Mouse (Mus musculus) embryonic facial prominence, embryonic 15.5 days (tissue): ENCODE results near the gene Tsku. TPM values are rescaled to one million over a fixed set of nuclear protein-coding genes. Genes with fewer than 3 reads are reported as not detected.

Experiments
- ATAC-seq: fragments of 200-750 bp; cut with Nextera tagmentation; 2 replicates; pipeline ENCODE4 v1.8.0; 2017; ENCODE audit warnings: low read depth, moderate TSS enrichment; ENCODE audit not compliant: insufficient number of reproducible peaks, low FRiP score, low TSS enrichment
- H3K27ac ChIP-seq: fragments of 300-500 bp; sonication (generic); replicated peaks from 2 replicates; pipeline ENCODE4 v1.5.1; 2015; ENCODE audit warnings: mild to moderate bottlenecking, inconsistent platforms
- H3K27me3 ChIP-seq: fragments of 300-500 bp; sonication (generic); 2 replicates; pipeline ENCODE4 v1.6.1; 2015; ENCODE audit warnings: inconsistent platforms
- H3K36me3 ChIP-seq: fragments of 300-500 bp; sonication (generic); 2 replicates; pipeline ENCODE4 v1.6.1; 2015; ENCODE audit warnings: mild to moderate bottlenecking, inconsistent platforms
- H3K4me1 ChIP-seq: fragments of 300-500 bp; sonication (generic); 2 replicates; pipeline ENCODE4 v1.6.1; 2015; ENCODE audit warnings: inconsistent platforms
- H3K4me2 ChIP-seq: fragments of 300-500 bp; sonication (generic); replicated peaks from 2 replicates; pipeline ENCODE4 v1.6.1; 2015; ENCODE audit warnings: mild to moderate bottlenecking, inconsistent platforms
- H3K4me3 ChIP-seq: fragments of 300-500 bp; sonication (generic); replicated peaks from 2 replicates; pipeline ENCODE4 v1.5.1; 2015; ENCODE audit warnings: mild to moderate bottlenecking, inconsistent platforms
- H3K9ac ChIP-seq: fragments of 300-500 bp; sonication (generic); 2 replicates; pipeline ENCODE4 v1.6.1; 2015; ENCODE audit warnings: inconsistent platforms
- H3K9me3 ChIP-seq: fragments of 300-500 bp; sonication (generic); replicated peaks from 2 replicates; pipeline ENCODE4 v1.6.1; 2016; ENCODE audit warnings: inconsistent platforms
- WGBS: fragments of 180-500 bp; shearing (Covaris S2); methylation state at CpG from one replicate; pipeline ENCODE4 v1.1.7; 2015; 5-methylcytosine and 5-hydroxymethylcytosine counted together
- polyA plus RNA-seq: library from polyadenylated mRNA; unstranded; fragments of >200 nt; fragmentation: Nextera tagmentation; extraction: Ambion mirVana; gene quantifications from 2 replicates; pipeline ENCODE4 v1.2.1, GENCODE M21; 2015

Tsku gene
- polyA plus RNA-seq: 17.0 and 20.7 TPM in 2 replicates

GRCm38 (mm10) chr7:98361063-98361652, at the start of gene Tsku:
Gene Tsku, minus strand, starts transcription at chr7:98361328.
- Histone ChIP-seq H3K4me1 (peaks cover 49% of the 10 kb centered on the region), H3K27me3 (no peaks in the 10 kb centered on the region), H3K4me2 (peak within 1 kb of the TSS; percentile 89), H3K36me3 (no peaks in the 10 kb centered on the region), H3K9ac (peak within 1 kb of the TSS; percentile 62), H3K27ac (peak within 1 kb of the TSS; percentile 93), H3K4me3 (peak within 1 kb of the TSS; percentile 82), H3K9me3 (no peaks in the 10 kb centered on the region)
- WGBS: under 1% methylated on average over 52 of the region's 52 CpGs
- ATAC-seq: peak; percentile 90

GRCm38 (mm10) chr7:98407615-98408014, 46.5 kb upstream of the Tsku start:
- H3K27ac ChIP-seq: no peak overlapping the region
- no peak for ATAC-seq
- H3K4me1 ChIP-seq: 0 out of 2 replicates have a peak, but pooled peaks cover 5% of the 10 kb centered on the region
- WGBS: 73% methylated on average over 5 of the region's 5 CpGs
- no peak overlapping the region for H3K4me3 ChIP-seq
- H3K9ac ChIP-seq: no peak overlapping the region
- no peaks in the 10 kb centered on the region for H3K36me3 ChIP-seq
- H3K4me2 ChIP-seq: no peak overlapping the region
- no peaks in the 10 kb centered on the region for H3K9me3 ChIP-seq
- no peaks in the 10 kb centered on the region for H3K27me3 ChIP-seq

GRCm38 (mm10) chr7:98403996-98404395, 42.9 kb upstream of the Tsku start:
- Histone ChIP-seq H3K36me3 (no peaks in the 10 kb centered on the region), H3K27ac (no peak overlapping the region), H3K9me3 (no peaks in the 10 kb centered on the region), H3K9ac (no peak overlapping the region), H3K4me3 (no peak overlapping the region), H3K4me1 (0 out of 2 replicates have a peak, but pooled peaks cover 5% of the 10 kb centered on the region), H3K27me3 (no peaks in the 10 kb centered on the region), H3K4me2 (no peak overlapping the region)
- ATAC-seq: no peak
- WGBS: 37% methylated on average over 4 of the region's 4 CpGs

GRCm38 (mm10) chr7:98402582-98403574, 41.8 kb upstream of the Tsku start:
- Histone ChIP-seq H3K4me1 (0 out of 2 replicates have a peak, but pooled peaks cover 5% of the 10 kb centered on the region), H3K27me3 (no peaks in the 10 kb centered on the region), H3K36me3 (no peaks in the 10 kb centered on the region), H3K4me3 (no peak overlapping the region), H3K9ac (no peak overlapping the region), H3K27ac (no peak overlapping the region), H3K9me3 (no peaks in the 10 kb centered on the region), H3K4me2 (no peak overlapping the region)
- WGBS: 46% methylated on average over 15 of the region's 15 CpGs
- no peak; the same call in 1 of the 2 replicates for ATAC-seq

- no peaks in the 10 kb centered on the region for H3K36me3 ChIP-seq
- H3K9me3 ChIP-seq: no peaks in the 10 kb centered on the region
- 84% methylated on average over 8 of the region's 8 CpGs for WGBS
- no peak overlapping the region for H3K4me3 ChIP-seq
- H3K27ac ChIP-seq: no peak overlapping the region
- no peaks in the 10 kb centered on the region for H3K27me3 ChIP-seq
- H3K4me2 ChIP-seq: no peak overlapping the region
- H3K9ac ChIP-seq: no peak overlapping the region
- ATAC-seq: no peak
- H3K4me1 ChIP-seq: peaks cover 16% of the 10 kb centered on the region
These were observed 31.5 kb upstream of the Tsku start for GRCm38 (mm10) chr7:98392466-98393201.

- WGBS: 52% methylated on average over 7 of the region's 7 CpGs
These were observed 30.3 kb upstream of the Tsku start for GRCm38 (mm10) chr7:98391351-98391936.

GRCm38 (mm10) chr7:98390486-98390885, 29.4 kb upstream of the Tsku start:
- Histone ChIP-seq H3K9me3 (no peaks in the 10 kb centered on the region), H3K36me3 (no peaks in the 10 kb centered on the region), H3K4me3 (no peak overlapping the region), H3K4me2 (no peak overlapping the region), H3K27ac (no peak overlapping the region), H3K27me3 (no peaks in the 10 kb centered on the region), H3K4me1 (peaks cover 16% of the 10 kb centered on the region), H3K9ac (no peak overlapping the region)
- ATAC-seq: no peak
- 71% methylated on average over 2 of the region's 2 CpGs for WGBS

More at GRCm38 (mm10) chr7:98391351-98391936, 30.3 kb upstream of the Tsku start:
- H3K4me1 ChIP-seq: peaks cover 16% of the 10 kb centered on the region
- H3K36me3 ChIP-seq: no peaks in the 10 kb centered on the region
- H3K4me3 ChIP-seq: no peak overlapping the region
- H3K9ac ChIP-seq: no peak overlapping the region
- peak; percentile 37; the same call in 1 of the 2 replicates for ATAC-seq
- H3K27me3 ChIP-seq: no peaks in the 10 kb centered on the region
- H3K27ac ChIP-seq: no peak overlapping the region
- H3K4me2 ChIP-seq: no peak overlapping the region
- H3K9me3 ChIP-seq: no peaks in the 10 kb centered on the region

- Histone ChIP-seq H3K27me3 (no peaks in the 10 kb centered on the region), H3K36me3 (no peaks in the 10 kb centered on the region), H3K27ac (no peak overlapping the region), H3K4me3 (no peak overlapping the region), H3K4me2 (no peak overlapping the region), H3K4me1 (peaks cover 16% of the 10 kb centered on the region), H3K9me3 (no peaks in the 10 kb centered on the region), H3K9ac (no peak overlapping the region)
- ATAC-seq: no peak
- 81% methylated on average over 9 of the region's 9 CpGs for WGBS
These were observed 28.5 kb upstream of the Tsku start for GRCm38 (mm10) chr7:98389656-98390055.

- Histone ChIP-seq H3K36me3 (no peaks in the 10 kb centered on the region), H3K27me3 (no peaks in the 10 kb centered on the region), H3K4me1 (peaks cover 16% of the 10 kb centered on the region), H3K4me2 (no peak overlapping the region), H3K4me3 (no peak overlapping the region), H3K9ac (no peak overlapping the region), H3K27ac (no peak overlapping the region), H3K9me3 (no peaks in the 10 kb centered on the region)
- no peak for ATAC-seq
- 72% methylated on average over 12 of the region's 12 CpGs for WGBS
These were observed 27.9 kb upstream of the Tsku start for GRCm38 (mm10) chr7:98388881-98389501.

GRCm38 (mm10) chr7:98387201-98387600, 26.1 kb upstream of the Tsku start:
- H3K9ac ChIP-seq: no peak overlapping the region
- no peaks in the 10 kb centered on the region for H3K36me3 ChIP-seq
- no peak for ATAC-seq
- H3K4me1 ChIP-seq: peaks cover 16% of the 10 kb centered on the region
- H3K4me3 ChIP-seq: no peak overlapping the region
- no peak overlapping the region for H3K4me2 ChIP-seq
- WGBS: 66% methylated on average over 7 of the region's 7 CpGs
- no peaks in the 10 kb centered on the region; the same call in 1 of the 2 replicates for H3K27me3 ChIP-seq
- no peaks in the 10 kb centered on the region for H3K9me3 ChIP-seq
- no peak overlapping the region for H3K27ac ChIP-seq
